Comparison of ENCODE assay signal across 7 mouse cellular contexts in genomic region chr4:83524843-83525689, GRCm38 (mm10). TPM values are rescaled to one million over a fixed set of nuclear protein-coding genes. Genes with fewer than 3 reads are reported as not detected.
DNase-seq lines count a peak whose midpoint lies in the region; ATAC-seq and TF ChIP-seq lines count a peak whose summit lies in the region.

Gene Ccdc171, plus strand, starts transcription at chr4:83525545.

- H3K36me3 ChIP-seq in embryonic facial prominence, embryonic 12.5 days = no peaks in the 10 kb centered on the region
- no peaks in the 10 kb centered on the region for H3K36me3 ChIP-seq in heart, adult 2 months (ENCODE audit: control insufficient read depth, insufficient read depth, low read length)
- no peaks in the 10 kb centered on the region for H3K36me3 ChIP-seq in limb, embryonic 13.5 days
- H3K36me3 ChIP-seq in midbrain, embryonic 16.5 days (ENCODE audit: control insufficient read depth, insufficient read depth, low read length) = no peaks in the 10 kb centered on the region

- no peaks in the 10 kb centered on the region for H3K4me1 ChIP-seq in embryonic facial prominence, embryonic 12.5 days
- H3K4me1 ChIP-seq in heart, adult 2 months (ENCODE audit: control insufficient read depth, insufficient read depth, low read length) = no peaks in the 10 kb centered on the region
- H3K4me1 ChIP-seq in limb, embryonic 13.5 days = peaks cover 20% of the 10 kb centered on the region
- H3K4me1 ChIP-seq in midbrain, embryonic 16.5 days (ENCODE audit: control insufficient read depth, insufficient read depth, low read length) = peaks cover 18% of the 10 kb centered on the region

- TF ChIP-seq POLR2A in heart, adult 2 months (IDR thresholded peaks at IDR 0.05; ENCODE audit: insufficient read depth, low read depth, low read length) = peak; percentile 95

- peak within 1 kb of the TSS; percentile 60 for H3K4me2 ChIP-seq in embryonic facial prominence, embryonic 12.5 days (replicated peaks)
- H3K4me2 ChIP-seq in limb, embryonic 13.5 days (replicated peaks) = peak within 1 kb of the TSS; percentile 86
- H3K4me2 ChIP-seq in midbrain, embryonic 16.5 days (ENCODE audit: low read length) = peak within 1 kb of the TSS; percentile 71

- H3K27ac ChIP-seq in embryonic facial prominence, embryonic 12.5 days = peak within 1 kb of the TSS; percentile 97
- peak within 1 kb of the TSS; percentile 89 for H3K27ac ChIP-seq in heart, adult 2 months
- peak within 1 kb of the TSS; percentile 95 for H3K27ac ChIP-seq in limb, embryonic 13.5 days
- peak within 1 kb of the TSS; percentile 100 for H3K27ac ChIP-seq in midbrain, embryonic 16.5 days (ENCODE audit: low read length)

- intact Hi-C loops in heart, adult 2 months (cut with DNase I) = loop anchor here (2.0 to 5.0 kb wide), 3 partner anchors 38 to 108 kb away; partner anchors contain the start of genes Psip1 and Snapc3

- H3K79me2 ChIP-seq in heart, adult 2 months (replicated peaks; ENCODE audit: control insufficient read depth, insufficient read depth, low read length) = no peaks in the 10 kb centered on the region

- peak within 1 kb of the TSS; percentile 77 for H3K4me3 ChIP-seq in embryonic facial prominence, embryonic 12.5 days
- peak within 1 kb of the TSS; percentile 77 for H3K4me3 ChIP-seq in heart, adult 2 months
- peak within 1 kb of the TSS; percentile 75 for H3K4me3 ChIP-seq in limb, embryonic 13.5 days
- H3K4me3 ChIP-seq in midbrain, embryonic 16.5 days (ENCODE audit: low read depth, low read length) = peak within 1 kb of the TSS; percentile 67

- H3K9ac ChIP-seq in embryonic facial prominence, embryonic 12.5 days = peak within 1 kb of the TSS; percentile 72
- peak within 1 kb of the TSS; percentile 80 for H3K9ac ChIP-seq in heart, adult 2 months (ENCODE audit: low read depth, low read length)
- H3K9ac ChIP-seq in limb, embryonic 13.5 days = peak within 1 kb of the TSS; percentile 81
- peak within 1 kb of the TSS; percentile 95 for H3K9ac ChIP-seq in midbrain, embryonic 16.5 days (ENCODE audit: low read depth, low read length)

- 0 out of 2 replicates have a peak, but pooled peaks have one; percentile 12 for TF ChIP-seq EP300 in heart, adult 2 months (IDR thresholded peaks at IDR 0.05; ENCODE audit: insufficient read depth, low read depth, low read length)

- peak; percentile 97 for DNase-seq in adrenal gland, postnatal 25 days
- DNase-seq in heart, adult 2 months = peak; percentile 96 to 98
- DNase-seq in kidney, adult 8-10 months = peak; percentile 93
- DNase-seq in spleen, postnatal 10 days (ENCODE audit: low spot score in 2 of 2) = peak; percentile 87 to 96

- H3K9me3 ChIP-seq in embryonic facial prominence, embryonic 12.5 days = no peaks in the 10 kb centered on the region
- H3K9me3 ChIP-seq in limb, embryonic 13.5 days = no peaks in the 10 kb centered on the region
- no peaks in the 10 kb centered on the region for H3K9me3 ChIP-seq in midbrain, embryonic 16.5 days (replicated peaks; ENCODE audit: control insufficient read depth, low read length, poor library complexity, severe bottlenecking)

- under 1% methylated on average over 73 of the region's 73 CpGs for WGBS in embryonic facial prominence, embryonic 12.5 days
- WGBS in heart, adult 2 months = under 1% methylated on average over 73 of the region's 73 CpGs
- under 1% methylated on average over 52 of the region's 73 CpGs for WGBS in limb, embryonic 13.5 days
- under 1% methylated on average over 65 of the region's 73 CpGs for WGBS in midbrain, embryonic 16.5 days

- peak; percentile 89 for ATAC-seq in embryonic facial prominence, embryonic 12.5 days (ENCODE audit: insufficient number of reproducible peaks, insufficient read depth, low FRiP score, low TSS enrichment)
- peak; percentile 95 for ATAC-seq in limb, embryonic 13.5 days (ENCODE audit: low FRiP score, low read depth)
- ATAC-seq in midbrain, embryonic 16.5 days = peak; percentile 96

- no peak for TF ChIP-seq CTCF in heart, adult 2 months (IDR thresholded peaks at IDR 0.05)

- H3K27me3 ChIP-seq in embryonic facial prominence, embryonic 12.5 days = no peaks in the 10 kb centered on the region
- H3K27me3 ChIP-seq in heart, adult 2 months (ENCODE audit: control insufficient read depth, insufficient read depth, low read length) = no peaks in the 10 kb centered on the region
- no peaks in the 10 kb centered on the region for H3K27me3 ChIP-seq in limb, embryonic 13.5 days
- H3K27me3 ChIP-seq in midbrain, embryonic 16.5 days (ENCODE audit: control insufficient read depth, insufficient read depth, low read depth, low read length) = no peaks in the 10 kb centered on the region

RNA-seq across cellular contexts. Expression of gene Ccdc171, which starts in this region (rescaled TPM):
- 3.6 and 3.7 TPM in 2 replicates for total RNA-seq in adrenal gland, postnatal 25 days (2021)
- polyA plus RNA-seq in embryonic facial prominence, embryonic 12.5 days (2016; fragmentation: Nextera tagmentation; extraction: Ambion mirVana) = 6.3 and 8.1 TPM in 2 replicates
- 1 to 10 TPM in 1 of 2 experiments, under 1 TPM in 1; 0.94 to 1.2 TPM for total RNA-seq in heart, adult 2 months (2021)
- 0.45 and 0.59 TPM in 2 replicates for polyA plus RNA-seq in heart, adult 2 months (2012; rRNA removed)
- 4.2 and 4.6 TPM in 2 replicates for polyA plus RNA-seq in limb, embryonic 13.5 days (2015; fragmentation: Nextera tagmentation; extraction: Ambion mirVana)
- 3.5 TPM in 2 replicates for polyA plus RNA-seq in midbrain, embryonic 16.5 days (2015; fragmentation: Nextera tagmentation; extraction: Ambion mirVana)

Comparison
In these comparisons a context has a peak if more than half of its experiments do, and no peak if none do; other contexts are left out.
1. Peak in every context shown above with its lines: DNase-seq, ATAC-seq, H3K4me3 ChIP-seq and H3K27ac ChIP-seq.